Mouse (Mus musculus): ENCODE measurements around the gene Abcb9. TPM values are rescaled to one million over a fixed set of nuclear protein-coding genes. Genes with fewer than 3 reads are reported as not detected.

Abcb9 gene
- polyA plus RNA-seq (2012; rRNA removed), result 12.0 and 13.3 TPM in 2 replicates

DNA sequence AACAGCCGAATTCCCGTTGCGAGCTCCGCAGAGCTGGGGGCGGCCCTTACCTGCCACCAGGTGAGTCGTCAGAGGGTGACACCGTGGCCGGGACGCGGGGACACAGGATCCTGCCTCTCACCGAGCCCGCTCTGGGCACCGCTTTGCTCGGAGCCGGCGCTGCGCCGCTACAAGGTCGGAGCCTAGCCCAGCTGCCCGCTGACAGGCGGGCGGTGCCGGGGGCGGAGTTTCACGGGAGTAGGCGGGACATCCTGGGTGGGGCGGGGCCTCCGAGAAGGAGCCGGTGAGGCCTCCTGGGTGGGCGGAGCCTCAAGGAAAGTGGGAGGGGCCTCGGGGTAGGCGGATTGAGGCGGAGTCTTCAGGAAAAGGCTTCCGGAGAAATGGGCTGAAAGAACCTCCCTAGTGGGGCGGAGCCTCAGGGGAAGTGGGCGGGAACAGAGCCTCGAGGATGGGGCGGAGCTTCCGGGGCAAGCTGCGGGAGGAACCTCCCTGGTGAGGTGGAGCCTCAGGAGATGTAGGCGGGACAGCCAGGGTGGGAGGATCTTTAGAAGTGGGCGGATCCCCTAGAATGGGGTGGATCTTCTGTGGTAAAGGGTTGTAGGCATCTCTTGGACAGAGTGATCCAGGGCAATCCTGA lies at the start of gene Abcb9:
TSS of gene Abcb9 (minus strand) at position 203 of the 637 bp plus-strand sequence.

GRCm38 (mm10) chr5:124115990-124116845 lies 20.6 kb upstream of the Abcb9 start, which contains the start of gene Arl6ip4:
Arl6ip4 (plus strand) TSS chr5:124116089.

DNA sequence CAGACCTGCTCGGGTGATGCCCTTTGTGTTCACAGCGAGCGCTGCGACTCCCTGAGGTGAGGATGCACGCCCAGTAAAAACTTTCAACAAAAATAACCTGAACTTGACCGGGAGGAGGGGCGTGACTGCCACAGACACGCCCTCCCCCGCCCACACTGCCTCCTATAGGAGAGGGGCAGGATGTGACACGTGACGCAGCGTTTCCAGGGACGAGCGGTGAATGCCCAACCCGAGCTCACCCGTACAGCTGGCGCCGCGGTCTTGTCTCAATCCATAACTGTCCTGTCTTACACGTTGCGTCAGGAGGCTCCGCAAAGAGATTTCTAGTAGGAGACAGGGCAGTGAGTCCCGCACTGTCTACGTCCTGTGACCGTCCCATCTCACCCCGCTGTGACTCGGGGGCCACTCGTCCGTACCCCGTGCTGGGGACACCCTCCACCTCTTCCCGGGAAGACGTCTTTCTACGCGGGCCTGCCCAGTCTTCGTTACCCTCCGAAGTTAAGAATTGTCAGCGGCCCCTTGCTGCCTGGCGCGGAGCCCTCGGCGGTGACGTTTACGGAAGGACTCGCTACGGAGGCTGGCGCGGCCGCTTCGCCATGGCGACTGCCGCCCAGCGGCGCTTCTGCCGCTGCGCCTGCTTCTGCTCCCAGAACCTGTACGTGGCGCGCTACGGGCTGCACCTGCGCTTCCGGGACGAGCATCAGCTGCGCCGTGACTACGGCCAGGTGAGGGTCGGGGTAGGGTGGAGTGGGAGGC lies 16.3 kb upstream of the Abcb9 start, which contains the start of gene Ogfod2:
TSS of gene Ogfod2 (plus strand) at position 556 of the 756 bp plus-strand sequence.

GRCm38 (mm10) chr5:124032001-124032508 lies 63.5 kb downstream of the Abcb9 start, which contains the start of gene Vps37b:
Vps37b (minus strand) TSS chr5:124032270.

Other genes with a start within 250 kb of the Abcb9 start
- 1.1 and 1.7 TPM in 2 replicates for gene Hcar2, start 230.3 kb downstream of the Abcb9 start, polyA plus RNA-seq (2012; rRNA removed)
- gene Hcar1, start 215.8 kb downstream of the Abcb9 start, polyA plus RNA-seq (2012; rRNA removed), result 3.9 and 4.3 TPM in 2 replicates
- 15.2 and 17.9 TPM in 2 replicates for gene Denr, start 188.6 kb downstream of the Abcb9 start, polyA plus RNA-seq (2012; rRNA removed)
- not detected in 2 replicates for gene Gm43518, start 168.4 kb downstream of the Abcb9 start, polyA plus RNA-seq (2012; rRNA removed)
- 1.2 and 2.6 TPM in 2 replicates for gene Ccdc62, start 165.1 kb downstream of the Abcb9 start, polyA plus RNA-seq (2012; rRNA removed)
- gene Hip1r, start 122.2 kb downstream of the Abcb9 start, polyA plus RNA-seq (2012; rRNA removed), result 30.6 and 33.3 TPM in 2 replicates
- gene Vps37b, start 63.5 kb downstream of the Abcb9 start, polyA plus RNA-seq (2012; rRNA removed), result 61.6 and 76.4 TPM in 2 replicates
- 84.8 and 95.9 TPM in 2 replicates for gene Ogfod2, start 16.5 kb upstream of the Abcb9 start, polyA plus RNA-seq (2012; rRNA removed)
- gene Arl6ip4, start 20.3 kb upstream of the Abcb9 start, polyA plus RNA-seq (2012; rRNA removed), result 35.3 and 35.4 TPM in 2 replicates
- gene Pitpnm2, start 154.0 kb upstream of the Abcb9 start, polyA plus RNA-seq (2012; rRNA removed), result 24.3 and 26.3 TPM in 2 replicates
- 1.7 and 1.8 TPM in 2 replicates for gene Mphosph9, start 232.2 kb upstream of the Abcb9 start, polyA plus RNA-seq (2012; rRNA removed)
- 3.6 and 4.3 TPM in 2 replicates for gene 2810006K23Rik, start 232.3 kb upstream of the Abcb9 start, polyA plus RNA-seq (2012; rRNA removed)